In the genomic region with DNA sequence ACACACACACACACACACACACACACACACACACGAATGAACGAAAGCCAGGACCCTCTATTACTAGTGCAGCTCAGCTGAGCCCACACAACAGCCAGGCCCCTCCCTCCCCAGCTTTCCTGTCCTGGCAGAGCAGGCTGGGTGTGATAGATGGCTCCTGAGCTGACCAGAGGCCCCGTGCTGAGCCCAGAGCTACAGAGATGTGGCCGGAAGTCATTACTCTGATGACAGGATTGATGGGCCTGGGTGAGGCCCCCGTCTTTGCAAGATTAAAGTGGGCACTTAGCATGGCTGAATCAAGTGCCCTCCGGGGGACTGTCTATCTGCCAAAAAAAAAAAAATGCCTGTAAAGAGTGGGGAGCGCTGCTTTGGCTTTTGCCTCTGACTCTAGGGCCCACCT, we compare ENCODE assay signal across 9 mouse cellular contexts. TPM values are rescaled to one million over a fixed set of nuclear protein-coding genes. Genes with fewer than 3 reads are reported as not detected.
A peak's percentile ranks its signal among the peaks of the same experiment; 100 is the strongest.
DNase-seq lines count a peak whose midpoint lies in the region; ATAC-seq lines count a peak whose summit lies in the region.
"Had no signal": no experiment of that assay in that cellular context is flagged by ENCODE, and none has a peak within 500 bp of the region (broad histone marks: within the 10 kb centered on the region; RNA-seq: fewer than 3 reads in every experiment).

No protein-coding gene starts in this region.

- no peak for DNase-seq in kidney, adult 18-20 months
- DNase-seq in embryo, embryonic 11 days = peak; percentile 81
- peak; percentile 80 for DNase-seq in neural tube, embryonic 11.5 days (ENCODE audit: low spot score)
- DNase-seq in layer of hippocampus, postnatal 25 days (ENCODE audit: extremely low spot score in 1 of 2, low spot score in 1 of 2) = no peak
- DNase-seq in right cerebral cortex, postnatal 14 days = no peak

- 0% methylated on average over 7 of the region's 7 CpGs for WGBS in kidney, embryonic 14.5 days
- WGBS in hindbrain, embryonic 15.5 days = 12% methylated on average over 7 of the region's 7 CpGs
- whole genome bisulfite sequencing in neural tube, embryonic 11.5 days = 0% methylated on average over 7 of the region's 7 CpGs

- H3K9me3 ChIP-seq in kidney, embryonic 14.5 days (ENCODE audit: control insufficient read depth, low read length) = no peaks in the 10 kb centered on the region
- H3K9me3 ChIP-seq in hindbrain, embryonic 15.5 days = no peaks in the 10 kb centered on the region
- H3K9me3 ChIP-seq in neural tube, embryonic 11.5 days (ENCODE audit: control insufficient read depth, low read length) = no peaks in the 10 kb centered on the region

- peaks cover 5% of the 10 kb centered on the region; the same call in 1 of the 2 replicates for H3K27me3 ChIP-seq in kidney, embryonic 14.5 days (ENCODE audit: control insufficient read depth, insufficient read depth, low read length)
- no peaks in the 10 kb centered on the region for H3K27me3 ChIP-seq in hindbrain, embryonic 15.5 days
- no peaks in the 10 kb centered on the region for H3K27me3 ChIP-seq in neural tube, embryonic 11.5 days (ENCODE audit: control insufficient read depth, insufficient read depth, low read length)

- no peak overlapping the region for H3K4me2 ChIP-seq in kidney, embryonic 14.5 days (replicated peaks; ENCODE audit: low read depth, low read length)
- H3K4me2 ChIP-seq in hindbrain, embryonic 15.5 days = no peak overlapping the region
- no peak overlapping the region for H3K4me2 ChIP-seq in neural tube, embryonic 11.5 days (ENCODE audit: low read depth)

- H3K27ac ChIP-seq in kidney, embryonic 14.5 days (ENCODE audit: low read depth, low read length) = no peak overlapping the region
- H3K27ac ChIP-seq in hindbrain, embryonic 15.5 days (replicated peaks) = no peak overlapping the region; the same call in 1 of the 2 replicates
- peak overlapping the region; percentile 49; the same call in 1 of the 2 replicates for H3K27ac ChIP-seq in neural tube, embryonic 11.5 days (ENCODE audit: low read depth, low read length)
- H3K27ac ChIP-seq: liver, embryonic 14.5 days had no signal

- ATAC-seq in kidney, embryonic 14.5 days (ENCODE audit: low FRiP score, low TSS enrichment) = peak; percentile 95
- ATAC-seq in hindbrain, embryonic 15.5 days (ENCODE audit: low FRiP score, low read depth) = peak; percentile 74
- peak; percentile 88 for ATAC-seq in neural tube, embryonic 11.5 days (ENCODE audit: insufficient read depth, low FRiP score, low TSS enrichment)
- no peak for ATAC-seq in cerebellum, adult (ENCODE audit: insufficient number of reproducible peaks, low FRiP score, low TSS enrichment)

- H3K4me1 ChIP-seq in kidney, embryonic 14.5 days (ENCODE audit: control insufficient read depth, insufficient read depth, low read length) = no peaks in the 10 kb centered on the region; the same call in none of the 2 replicates
- H3K4me1 ChIP-seq in hindbrain, embryonic 15.5 days (replicated peaks) = peaks cover 43% of the 10 kb centered on the region
- peaks cover 19% of the 10 kb centered on the region for H3K4me1 ChIP-seq in neural tube, embryonic 11.5 days (ENCODE audit: control insufficient read depth, insufficient read depth, low read length)

- H3K36me3 ChIP-seq in kidney, embryonic 14.5 days (ENCODE audit: control insufficient read depth, insufficient read depth, low read length) = no peaks in the 10 kb centered on the region
- no peaks in the 10 kb centered on the region for H3K36me3 ChIP-seq in hindbrain, embryonic 15.5 days
- H3K36me3 ChIP-seq in neural tube, embryonic 11.5 days (ENCODE audit: control insufficient read depth, insufficient read depth, low read length) = no peaks in the 10 kb centered on the region

- no peak overlapping the region for H3K4me3 ChIP-seq in kidney, embryonic 14.5 days (ENCODE audit: low read length)
- H3K4me3 ChIP-seq in hindbrain, embryonic 15.5 days = no peak overlapping the region
- H3K4me3 ChIP-seq in neural tube, embryonic 11.5 days (ENCODE audit: low read depth, low read length) = no peak overlapping the region

- H3K9ac ChIP-seq in kidney, embryonic 14.5 days (ENCODE audit: low read depth, low read length) = no peak overlapping the region
- H3K9ac ChIP-seq in hindbrain, embryonic 15.5 days = no peak overlapping the region
- no peak overlapping the region for H3K9ac ChIP-seq in neural tube, embryonic 11.5 days (ENCODE audit: low read length)
- H3K9ac ChIP-seq: liver, embryonic 14.5 days had no signal

RNA-seq across cellular contexts. Expression of a gene that starts 30.2 kb away (rescaled TPM):
- not detected in 2 replicates for polyA plus RNA-seq in kidney, embryonic 14.5 days (2014; fragmentation: Nextera tagmentation; extraction: Ambion mirVana)
- 31.8 and 36.6 TPM in 2 replicates for polyA plus RNA-seq in hindbrain, embryonic 15.5 days (2015; fragmentation: Nextera tagmentation; extraction: Ambion mirVana)
- 8.5 and 10.9 TPM in 2 replicates for polyA plus RNA-seq in neural tube, embryonic 11.5 days (2014; fragmentation: Nextera tagmentation; extraction: Ambion mirVana)
- total RNA-seq in layer of hippocampus, postnatal 25 days (2021) = 1 to 10 TPM; 1.9 to 2.3 TPM
- polyA plus RNA-seq: liver, embryonic 14.5 days had no signal

Comparison
In these comparisons a context has a peak if more than half of its experiments do, and no peak if none do; other contexts are left out.
1. DNase-seq: peak in embryo, embryonic 11 days (single experiment) and neural tube, embryonic 11.5 days (single experiment); none in kidney, adult 18-20 months (single experiment), layer of hippocampus, postnatal 25 days (0 of 2) and right cerebral cortex, postnatal 14 days (single experiment).